Mouse (Mus musculus): ENCODE results near the gene Telo2.

- TF ChIP-seq POLR2A (IDR thresholded peaks at IDR 0.05; ENCODE audit: borderline replicate concordance, insufficient read depth, low read length) (peak; percentile 78), CTCF (IDR thresholded peaks at IDR 0.05; ENCODE audit: borderline replicate concordance, insufficient read depth, low read depth, low read length) (no peak)
Observed at GRCm38 (mm10) chr17:25133275-25133698, 17.5 kb upstream of the Telo2 start, which contains the start of gene Clcn7.
